ENCODE assay signal across 25 mouse cellular contexts in the genomic region with DNA sequence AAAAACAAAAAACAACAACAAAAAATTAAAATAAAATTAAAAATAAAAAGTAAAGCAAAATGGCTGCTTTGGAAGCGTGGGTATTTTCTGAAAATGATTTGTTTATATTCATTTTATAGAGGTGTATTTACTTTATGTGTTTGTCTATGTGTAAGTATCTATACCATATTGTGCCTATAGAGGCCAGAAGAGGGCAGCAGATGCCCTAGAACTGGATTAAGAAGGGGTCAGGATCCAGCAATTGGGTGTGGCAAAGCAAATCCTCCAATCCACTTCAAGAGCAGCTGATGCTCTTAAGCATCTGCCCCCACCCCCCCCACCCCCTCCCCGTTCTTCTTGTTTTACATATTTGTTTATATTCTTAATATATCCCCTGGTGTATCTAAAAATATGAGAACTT.
"Had no signal": no experiment of that assay in that cellular context is flagged by ENCODE, and none has a peak within 500 bp of the region (broad histone marks: within the 10 kb centered on the region; RNA-seq: fewer than 3 reads in every experiment).

No protein-coding gene starts in this region.

- H3K27ac ChIP-seq: limb, embryonic 10.5 days; limb, embryonic 13.5 days; liver, embryonic 12.5 days; liver, embryonic 15.5 days; lung, embryonic 15.5 days; midbrain, embryonic 10.5 days; neural tube, embryonic 12.5 days; neural tube, embryonic 15.5 days; stomach, embryonic 15.5 days had no signal

- ATAC-seq: liver, embryonic 12.5 days had no signal

- H3K36me3 ChIP-seq: limb, embryonic 10.5 days; limb, embryonic 13.5 days; liver, embryonic 12.5 days; liver, embryonic 15.5 days; lung, embryonic 15.5 days; midbrain, embryonic 10.5 days; neural tube, embryonic 12.5 days; neural tube, embryonic 15.5 days; stomach, embryonic 15.5 days had no signal

- H3K9me3 ChIP-seq: limb, embryonic 10.5 days; limb, embryonic 13.5 days; liver, embryonic 12.5 days; liver, embryonic 15.5 days; lung, embryonic 15.5 days; midbrain, embryonic 10.5 days; neural tube, embryonic 12.5 days; neural tube, embryonic 15.5 days; stomach, embryonic 15.5 days had no signal

- DNase-seq: kidney, adult 18-20 months; kidney, adult 9 months; kidney, postnatal 14 days; kidney, postnatal 4 days; layer of hippocampus, adult 9-11 months; layer of hippocampus, postnatal 36 days; liver; lung, adult 18-20 months; lung, postnatal 10 days; lung, postnatal 36 days; midbrain, embryonic 14.5 days; right cerebral cortex, adult 18-20 months; right cerebral cortex, postnatal 25 days; spleen, adult 18-20 months; thymus, postnatal 25 days had no signal

- H3K4me3 ChIP-seq: limb, embryonic 10.5 days; limb, embryonic 13.5 days; liver, embryonic 12.5 days; liver, embryonic 15.5 days; lung, embryonic 15.5 days; megakaryocyte, embryonic 14.5 days; midbrain, embryonic 10.5 days; neural tube, embryonic 12.5 days; neural tube, embryonic 15.5 days; stomach, embryonic 15.5 days had no signal

- H3K4me2 ChIP-seq: limb, embryonic 13.5 days; liver, embryonic 12.5 days; liver, embryonic 15.5 days; lung, embryonic 15.5 days; neural tube, embryonic 12.5 days; neural tube, embryonic 15.5 days; stomach, embryonic 15.5 days had no signal

- H3K4me1 ChIP-seq: limb, embryonic 10.5 days; limb, embryonic 13.5 days; liver, embryonic 12.5 days; liver, embryonic 15.5 days; lung, embryonic 15.5 days; megakaryocyte, embryonic 14.5 days; midbrain, embryonic 10.5 days; neural tube, embryonic 12.5 days; neural tube, embryonic 15.5 days; stomach, embryonic 15.5 days had no signal

- H3K9ac ChIP-seq: limb, embryonic 13.5 days; liver, embryonic 12.5 days; liver, embryonic 15.5 days; lung, embryonic 15.5 days; neural tube, embryonic 12.5 days; neural tube, embryonic 15.5 days; stomach, embryonic 15.5 days had no signal

- H3K27me3 ChIP-seq: limb, embryonic 13.5 days; liver, embryonic 12.5 days; liver, embryonic 15.5 days; lung, embryonic 15.5 days; megakaryocyte, embryonic 14.5 days; neural tube, embryonic 12.5 days; neural tube, embryonic 15.5 days; stomach, embryonic 15.5 days had no signal
